Mouse (Mus musculus) cerebellum, postnatal 4 days (tissue): ENCODE results near the gene Adap1.

Experiments used
- DNase-seq, 2 experiments: peaks; one replicate each; pipeline ENCODE4 v3.0.0; 2022; ENCODE audit warnings: low spot score in 2 of 2, mixed read lengths in 1 of 2

The Adap1 gene

GRCm38 (mm10) chr5:139323260-139323924 lies 2.0 kb downstream of the Adap1 start:
- DNase-seq: no peak

- no peak for DNase-seq
Observed at GRCm38 (mm10) chr5:139321331-139321730, 4.1 kb downstream of the Adap1 start.

GRCm38 (mm10) chr5:139320424-139320823 lies 5.0 kb downstream of the Adap1 start:
- DNase-seq: no peak

GRCm38 (mm10) chr5:139317751-139318504 lies 7.5 kb downstream of the Adap1 start:
- DNase-seq: no peak

GRCm38 (mm10) chr5:139316982-139317675 lies 8.3 kb downstream of the Adap1 start:
- DNase-seq: no peak

GRCm38 (mm10) chr5:139314941-139315642 lies 10.3 kb downstream of the Adap1 start:
- DNase-seq: no peak

- DNase-seq: no peak
Observed at GRCm38 (mm10) chr5:139313536-139313935, 11.9 kb downstream of the Adap1 start.

- no peak for DNase-seq
Observed at GRCm38 (mm10) chr5:139311822-139312221, 13.6 kb downstream of the Adap1 start.

GRCm38 (mm10) chr5:139310477-139310876 lies 14.9 kb downstream of the Adap1 start:
- no peak for DNase-seq

GRCm38 (mm10) chr5:139309946-139310345 lies 15.5 kb downstream of the Adap1 start:
- DNase-seq: no peak

GRCm38 (mm10) chr5:139303646-139304061 lies 21.8 kb downstream of the Adap1 start:
- DNase-seq: no peak

- no peak for DNase-seq
Observed at GRCm38 (mm10) chr5:139302101-139302500, 23.3 kb downstream of the Adap1 start.

- DNase-seq: no peak
Observed at GRCm38 (mm10) chr5:139297745-139298144, 27.7 kb downstream of the Adap1 start.

GRCm38 (mm10) chr5:139297092-139297491 lies 28.3 kb downstream of the Adap1 start:
- no peak for DNase-seq

GRCm38 (mm10) chr5:139294089-139294488 lies 31.3 kb downstream of the Adap1 start:
- DNase-seq: no peak

GRCm38 (mm10) chr5:139291811-139292560 lies 33.4 kb downstream of the Adap1 start:
- no peak for DNase-seq

GRCm38 (mm10) chr5:139290467-139291259 lies 34.8 kb downstream of the Adap1 start:
- no peak for DNase-seq

- no peak for DNase-seq
Observed at GRCm38 (mm10) chr5:139288591-139288990, 36.8 kb downstream of the Adap1 start.

- no peak for DNase-seq
Observed at GRCm38 (mm10) chr5:139287787-139288186, 37.6 kb downstream of the Adap1 start.

- DNase-seq: no peak
Observed at GRCm38 (mm10) chr5:139287099-139287498, 38.3 kb downstream of the Adap1 start.
